Mouse (Mus musculus): ENCODE results near the gene Borcs7.

DNA sequence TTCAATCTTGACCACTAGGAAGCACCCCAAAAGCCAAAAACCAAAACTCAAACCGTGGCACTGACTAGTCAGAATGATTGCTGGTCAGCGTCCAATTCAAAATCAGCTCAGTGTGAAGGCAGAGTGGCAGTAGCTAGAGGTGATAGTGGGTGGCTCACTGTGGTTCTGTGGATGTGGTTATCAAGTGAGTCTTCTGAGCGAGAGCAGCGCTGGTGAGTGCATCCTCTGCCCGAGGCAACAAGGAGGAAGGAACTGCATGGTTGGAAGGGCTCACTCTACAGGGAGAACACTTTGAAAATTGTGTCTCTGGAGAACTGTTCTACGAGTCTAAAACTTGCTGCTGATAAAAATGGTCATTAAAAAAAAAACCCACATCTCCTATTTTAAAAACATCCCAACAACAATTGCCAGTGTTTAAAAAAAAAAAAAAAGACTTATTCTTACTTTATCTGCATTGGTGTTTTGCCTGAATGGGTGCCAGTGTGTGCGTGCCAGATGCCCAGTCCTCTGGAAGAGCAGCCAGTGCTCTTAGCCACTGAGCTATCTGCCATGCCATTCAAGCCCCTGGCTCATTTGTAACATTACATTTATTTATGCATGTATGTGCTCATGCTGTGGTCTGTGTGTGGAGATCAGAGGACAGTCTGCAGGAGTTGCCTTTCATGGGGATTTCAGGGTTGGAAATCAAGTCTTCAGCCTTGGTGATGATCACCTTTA, 16.2 kb downstream of the Borcs7 start:
- TF ChIP-seq POLR2A (IDR thresholded peaks at IDR 0.05; ENCODE audit: low read depth, low read length) (no peak), CTCF (IDR thresholded peaks at IDR 0.05; ENCODE audit: extremely low read depth, insufficient read length, insufficient replicate concordance, low read depth, low read length) (no peak)

All from small intestine, adult 2 months (tissue).